Mouse (Mus musculus): ENCODE data around the gene Tspear. TPM values are rescaled to one million over a fixed set of nuclear protein-coding genes. Genes with fewer than 3 reads are reported as not detected.

Gene Tspear
- polyA plus RNA-seq, 1 experiment from 2014 or later: 0.53 TPM

DNA sequence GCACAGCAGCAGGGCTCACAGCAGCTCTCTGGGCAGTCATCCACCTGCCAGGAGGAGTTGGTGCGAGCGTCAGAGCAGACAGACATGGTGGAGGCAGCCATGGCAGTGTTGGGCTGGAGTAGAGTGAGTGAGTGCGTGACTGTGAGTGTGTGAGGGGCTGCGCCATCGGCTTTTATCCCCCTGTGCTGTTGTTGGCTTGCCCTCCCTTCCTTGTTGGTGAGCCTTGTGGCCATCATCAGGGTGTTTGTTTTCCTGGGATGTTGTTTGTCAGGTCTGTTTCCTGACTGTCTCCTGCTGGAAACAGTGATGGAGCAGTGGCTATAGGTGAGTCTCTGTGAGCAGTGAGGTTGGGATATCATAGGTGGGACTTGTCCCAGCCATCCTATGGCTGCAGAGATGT, 125.4 kb downstream of the Tspear start, which contains the start of gene Gm9507:
TSS of gene Gm9507 (minus strand) at position 101 of the 400 bp plus-strand sequence.
- H3K4me1 ChIP-seq (replicated peaks): no peaks in the 10 kb centered on the region

DNA sequence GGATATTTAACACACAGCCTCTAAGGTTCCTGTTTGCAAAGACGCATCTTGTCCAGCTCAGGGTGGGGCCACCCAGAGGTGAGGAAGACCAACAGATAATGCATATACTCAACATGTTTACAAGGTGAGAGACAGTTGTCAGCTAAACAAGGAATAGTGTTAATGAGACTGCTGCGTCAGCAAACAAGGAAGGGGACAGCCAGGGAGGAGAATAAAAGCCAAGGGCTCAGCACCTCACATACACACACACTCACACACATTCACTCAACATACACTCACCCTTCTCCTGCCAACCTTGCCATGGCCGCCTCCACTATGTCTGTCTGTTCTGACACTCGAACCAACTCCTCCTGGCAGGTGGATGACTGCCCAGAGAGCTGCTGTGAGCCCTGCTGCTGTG, 128.0 kb downstream of the Tspear start, which contains the start of gene Gm2696:
TSS of gene Gm2696 (plus strand) at position 301 of the 400 bp plus-strand sequence.
- Histone ChIP-seq H3K27ac (no peak within 1 kb of the TSS), H3K4me3 (replicated peaks) (no peak within 1 kb of the TSS), H3K4me1 (replicated peaks) (no peaks in the 10 kb centered on the region), H3K9me3 (no peaks in the 10 kb centered on the region), H3K4me2 (replicated peaks) (no peak within 1 kb of the TSS), H3K36me3 (no peaks in the 10 kb centered on the region), H3K27me3 (replicated peaks) (no peaks in the 10 kb centered on the region), H3K9ac (no peak within 1 kb of the TSS)
- ATAC-seq: no peak
- 36% methylated on average over 4 of the region's 4 CpGs for WGBS

More for the DNA sequence above, 125.4 kb downstream of the Tspear start, which contains the start of gene Gm9507:
- Histone ChIP-seq H3K4me2 (replicated peaks) (no peak within 1 kb of the TSS), H3K27ac (no peak within 1 kb of the TSS), H3K9ac (no peak within 1 kb of the TSS), H3K9me3 (no peaks in the 10 kb centered on the region), H3K27me3 (replicated peaks) (no peaks in the 10 kb centered on the region), H3K36me3 (no peaks in the 10 kb centered on the region), H3K4me3 (replicated peaks) (no peak within 1 kb of the TSS)
- WGBS: 68% methylated on average over 5 of the region's 5 CpGs
- no peak for ATAC-seq

DNA sequence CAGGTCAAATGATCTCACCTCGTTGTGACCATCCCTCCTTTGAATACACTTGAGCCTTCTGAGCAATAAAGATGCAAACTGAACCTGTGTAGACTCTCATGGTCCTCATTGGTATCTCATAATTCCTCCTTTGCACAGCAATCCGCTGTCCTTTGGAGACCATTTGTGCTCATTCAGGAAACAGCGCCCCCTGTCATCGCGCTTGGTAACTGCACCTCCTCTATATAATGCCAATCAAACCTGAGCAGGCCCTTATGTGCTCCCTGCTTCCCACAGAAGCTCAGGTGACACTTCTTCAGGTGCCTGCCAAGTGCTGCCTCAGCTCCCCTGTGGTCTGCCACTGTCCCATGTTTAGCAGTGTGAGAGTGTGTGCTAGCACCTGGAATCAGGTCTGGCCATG, 129.1 kb downstream of the Tspear start:
- Histone ChIP-seq H3K27ac (no peak overlapping the region), H3K4me1 (replicated peaks) (no peaks in the 10 kb centered on the region), H3K9me3 (no peaks in the 10 kb centered on the region), H3K36me3 (no peaks in the 10 kb centered on the region), H3K27me3 (replicated peaks) (no peaks in the 10 kb centered on the region), H3K4me3 (replicated peaks) (no peak overlapping the region), H3K9ac (no peak overlapping the region), H3K4me2 (replicated peaks) (no peak overlapping the region)
- 26% methylated on average over 5 of the region's 5 CpGs for WGBS
- no peak for ATAC-seq

DNA sequence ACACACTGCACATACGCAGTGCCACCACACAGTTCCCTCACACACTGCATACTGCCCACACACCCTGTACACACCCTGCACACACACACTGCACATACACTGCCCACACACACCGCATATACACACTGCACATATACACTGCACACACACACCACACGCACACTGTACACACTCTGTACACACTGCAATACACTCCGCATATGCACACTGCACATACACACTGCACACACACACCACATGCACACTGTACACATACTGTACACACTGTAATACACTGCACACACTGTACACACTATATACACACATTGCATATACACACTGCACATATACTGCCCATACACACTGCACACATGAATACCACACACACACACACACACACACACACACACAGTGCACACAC, 132.2 kb downstream of the Tspear start:
- Histone ChIP-seq H3K36me3 (no peaks in the 10 kb centered on the region), H3K4me3 (replicated peaks) (no peak overlapping the region), H3K27me3 (replicated peaks) (no peaks in the 10 kb centered on the region), H3K27ac (no peak overlapping the region), H3K4me2 (replicated peaks) (no peak overlapping the region), H3K4me1 (replicated peaks) (no peaks in the 10 kb centered on the region), H3K9me3 (no peaks in the 10 kb centered on the region), H3K9ac (no peak overlapping the region)
- WGBS: 95% methylated on average over 4 of the region's 4 CpGs
- no peak for ATAC-seq

DNA sequence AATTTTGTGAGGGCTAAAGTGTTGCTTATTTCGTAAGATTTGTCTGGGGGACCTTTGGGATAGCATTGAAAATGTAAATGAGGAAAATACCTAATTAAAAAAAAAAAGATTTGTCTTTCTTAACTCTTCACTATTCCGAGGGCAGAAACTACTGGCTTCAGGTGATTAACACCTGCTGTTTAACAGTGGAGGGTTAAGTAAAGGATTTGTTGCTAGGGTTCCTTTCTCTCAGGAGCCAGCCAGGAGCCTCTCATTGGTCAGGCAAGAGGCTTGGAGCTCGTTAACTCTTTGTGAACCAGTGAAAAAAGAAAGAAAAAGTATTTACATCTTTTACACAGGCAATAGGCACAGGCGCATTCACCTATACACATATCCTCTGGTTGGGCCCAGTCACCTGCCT, 132.8 kb downstream of the Tspear start:
- Histone ChIP-seq H3K36me3 (no peaks in the 10 kb centered on the region), H3K4me1 (replicated peaks) (no peaks in the 10 kb centered on the region), H3K4me3 (replicated peaks) (no peak overlapping the region), H3K27ac (no peak overlapping the region), H3K4me2 (replicated peaks) (no peak overlapping the region), H3K27me3 (replicated peaks) (no peaks in the 10 kb centered on the region), H3K9ac (no peak overlapping the region), H3K9me3 (no peaks in the 10 kb centered on the region)
- ATAC-seq: no peak
- 48% methylated on average over 4 of the region's 4 CpGs for WGBS

DNA sequence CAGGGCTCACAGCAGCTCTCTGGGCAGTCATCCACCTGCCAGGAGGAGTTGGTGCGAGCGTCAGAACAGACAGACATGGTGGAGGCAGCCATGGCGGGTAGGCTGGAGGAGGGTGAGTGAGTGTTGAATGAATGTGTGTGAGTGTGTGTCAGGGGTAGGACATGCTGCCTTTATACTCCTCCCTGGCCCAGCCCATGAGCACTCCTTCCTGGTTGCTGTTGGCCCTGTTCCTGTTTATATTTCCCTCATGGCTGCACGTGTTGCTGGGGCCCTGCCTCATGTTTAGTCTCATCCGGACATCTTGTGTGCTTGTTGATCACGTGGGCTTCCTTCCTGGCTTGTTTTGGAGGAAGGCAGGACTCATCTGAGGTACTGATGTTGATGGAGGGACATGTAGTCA, 140.6 kb downstream of the Tspear start, which contains the start of gene Krtap10-4:
TSS of gene Krtap10-4 (minus strand) at position 145 of the 400 bp plus-strand sequence.
- no peak within 1 kb of the TSS for H3K27ac ChIP-seq
- no peak within 1 kb of the TSS for H3K4me3 ChIP-seq (replicated peaks)
- H3K9ac ChIP-seq: no peak within 1 kb of the TSS
- H3K4me1 ChIP-seq (replicated peaks): no peaks in the 10 kb centered on the region
- no peaks in the 10 kb centered on the region for H3K36me3 ChIP-seq
- no peaks in the 10 kb centered on the region for H3K9me3 ChIP-seq
- 53% methylated on average over 6 of the region's 6 CpGs for WGBS
- H3K4me2 ChIP-seq (replicated peaks): no peak within 1 kb of the TSS
- H3K27me3 ChIP-seq (replicated peaks): no peaks in the 10 kb centered on the region
- no peak for ATAC-seq

DNA sequence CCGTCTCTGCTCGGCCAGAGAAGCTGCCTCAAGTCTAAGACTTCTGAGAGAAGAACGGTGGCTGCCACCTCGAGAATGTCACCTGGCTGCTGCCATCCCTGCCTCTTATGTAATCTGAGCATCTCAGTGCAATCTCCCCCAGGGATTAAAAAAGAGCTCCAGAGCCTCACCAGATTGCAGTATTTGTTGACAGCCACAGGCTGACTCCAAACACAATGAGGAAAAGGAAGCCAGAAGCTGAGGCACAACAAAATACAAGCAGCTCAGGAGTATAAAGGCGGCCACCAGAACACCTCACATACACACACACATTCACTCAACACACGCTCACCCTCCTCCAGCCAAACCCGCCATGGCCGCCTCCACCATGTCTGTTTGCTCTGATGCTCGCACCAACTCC, 149.3 kb downstream of the Tspear start, which contains the start of gene Krtap10-10:
TSS of gene Krtap10-10 (plus strand) at position 301 of the 400 bp plus-strand sequence.
- no peaks in the 10 kb centered on the region for H3K4me1 ChIP-seq (replicated peaks)

DNA sequence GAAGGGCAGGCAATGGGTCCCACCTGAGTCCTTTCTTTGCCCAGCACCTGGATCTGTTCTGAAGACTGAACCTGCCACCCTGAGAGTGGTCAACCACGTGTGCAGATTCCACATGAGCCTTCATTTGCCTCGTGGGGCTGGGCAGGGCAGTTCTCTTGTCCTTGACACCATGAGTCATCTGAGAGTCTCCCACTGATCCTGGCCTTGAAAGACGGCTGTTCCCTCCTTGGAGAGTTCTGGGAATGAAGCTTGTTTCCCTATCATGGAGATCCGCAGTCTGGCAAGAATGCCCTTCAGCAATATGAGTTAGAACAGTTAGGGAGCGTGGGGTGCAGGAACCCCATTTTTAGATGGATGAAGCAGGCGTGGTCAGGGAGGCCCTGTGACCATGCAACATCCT, 152.6 kb downstream of the Tspear start:
- WGBS: 70% methylated on average over 6 of the region's 6 CpGs
- Histone ChIP-seq H3K4me2 (replicated peaks) (no peak overlapping the region), H3K9me3 (no peaks in the 10 kb centered on the region), H3K27me3 (replicated peaks) (no peaks in the 10 kb centered on the region), H3K36me3 (no peaks in the 10 kb centered on the region), H3K9ac (no peak overlapping the region), H3K4me3 (replicated peaks) (no peak overlapping the region), H3K4me1 (replicated peaks) (no peaks in the 10 kb centered on the region), H3K27ac (no peak overlapping the region)
- no peak for ATAC-seq

More for the DNA sequence above, 149.3 kb downstream of the Tspear start, which contains the start of gene Krtap10-10:
- 69% methylated on average over 9 of the region's 9 CpGs for WGBS
- Histone ChIP-seq H3K36me3 (no peaks in the 10 kb centered on the region), H3K4me3 (replicated peaks) (no peak within 1 kb of the TSS), H3K9ac (no peak within 1 kb of the TSS), H3K27me3 (replicated peaks) (no peaks in the 10 kb centered on the region), H3K27ac (no peak within 1 kb of the TSS), H3K4me2 (replicated peaks) (no peak within 1 kb of the TSS), H3K9me3 (no peaks in the 10 kb centered on the region)
- no peak for ATAC-seq

DNA sequence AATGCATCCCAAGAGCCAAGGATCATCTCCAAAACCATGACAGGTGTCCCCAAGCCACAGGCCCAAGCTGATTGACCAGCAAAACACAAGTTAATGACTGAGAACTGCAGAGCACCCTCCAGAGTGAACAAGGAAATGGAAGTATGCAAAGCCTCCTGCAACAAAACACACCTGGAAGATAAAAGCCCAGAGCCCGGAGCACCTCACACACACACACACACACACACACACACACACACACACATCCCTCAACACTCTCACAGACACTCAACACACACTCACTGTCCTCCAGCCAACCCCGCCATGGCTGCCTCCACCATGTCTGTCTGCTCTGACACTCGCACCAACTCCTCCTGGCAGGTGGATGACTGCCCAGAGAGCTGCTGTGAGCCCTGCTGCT, 160.1 kb downstream of the Tspear start, which contains the start of gene Gm36176:
TSS of gene Gm36176 (plus strand) at position 301 of the 400 bp plus-strand sequence.
- H3K27ac ChIP-seq: no peak within 1 kb of the TSS
- H3K4me1 ChIP-seq (replicated peaks): no peaks in the 10 kb centered on the region
- H3K9ac ChIP-seq: no peak within 1 kb of the TSS
- H3K9me3 ChIP-seq: no peaks in the 10 kb centered on the region
- no peaks in the 10 kb centered on the region for H3K27me3 ChIP-seq (replicated peaks)
- no peak within 1 kb of the TSS for H3K4me3 ChIP-seq (replicated peaks)
- WGBS: 67% methylated on average over 3 of the region's 3 CpGs
- ATAC-seq: no peak
- H3K36me3 ChIP-seq: no peaks in the 10 kb centered on the region
- H3K4me2 ChIP-seq (replicated peaks): no peak within 1 kb of the TSS

DNA sequence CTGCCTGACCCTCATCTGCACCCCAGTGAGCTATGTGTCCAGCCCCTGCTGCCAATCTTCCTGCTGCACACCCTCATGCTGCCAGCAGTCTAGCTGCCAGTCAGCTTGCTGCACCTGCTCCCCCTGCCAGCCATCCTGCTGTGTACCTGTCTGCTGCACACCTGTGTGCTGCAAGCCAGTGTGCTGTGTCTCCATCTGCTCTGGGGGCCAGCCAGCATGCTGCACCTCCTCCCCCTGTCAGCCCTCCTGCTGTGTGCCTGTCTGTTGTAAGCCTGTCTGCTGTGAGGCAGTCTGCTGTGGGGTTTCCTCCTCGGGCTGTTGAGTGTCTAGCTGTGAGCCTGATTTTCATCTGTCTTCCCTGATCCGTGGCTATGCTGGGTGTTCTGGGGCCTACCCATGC, 160.6 kb downstream of the Tspear start:
- 20% methylated on average over 2 of the region's 2 CpGs for WGBS
- no peak for ATAC-seq

DNA sequence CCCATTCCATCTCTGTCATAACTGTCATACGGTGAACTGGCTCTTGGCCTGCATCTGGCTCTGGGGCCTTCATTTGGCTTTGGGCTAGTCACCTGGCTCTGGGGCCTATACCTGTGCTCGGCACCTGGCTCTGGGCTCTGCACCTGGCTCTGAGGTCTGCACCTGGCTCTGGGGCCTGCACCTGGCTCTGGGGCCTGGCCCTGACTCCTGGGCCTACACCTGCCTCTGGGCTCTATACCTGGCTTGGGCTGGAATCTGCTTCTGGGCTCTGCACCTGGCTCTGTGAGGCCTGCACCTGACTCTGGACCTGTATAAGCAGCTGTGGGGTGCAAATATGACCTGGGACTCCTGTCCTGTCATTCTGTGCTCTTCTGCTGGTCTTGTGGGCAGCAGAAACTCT, 161.2 kb downstream of the Tspear start:
- no peaks in the 10 kb centered on the region for H3K27me3 ChIP-seq (replicated peaks)
- no peak overlapping the region for H3K27ac ChIP-seq
- WGBS: 80% methylated on average over 2 of the region's 2 CpGs
- H3K4me3 ChIP-seq (replicated peaks): no peak overlapping the region
- 0 out of 2 replicates have a peak, but pooled peaks have one; percentile 31 for ATAC-seq
- no peaks in the 10 kb centered on the region for H3K4me1 ChIP-seq (replicated peaks)
- no peaks in the 10 kb centered on the region for H3K9me3 ChIP-seq
- no peak overlapping the region for H3K9ac ChIP-seq
- no peak overlapping the region for H3K4me2 ChIP-seq (replicated peaks)
- no peaks in the 10 kb centered on the region for H3K36me3 ChIP-seq

More for the DNA sequence above, 160.6 kb downstream of the Tspear start:
- no peak overlapping the region for H3K4me3 ChIP-seq (replicated peaks)
- no peaks in the 10 kb centered on the region for H3K9me3 ChIP-seq
- no peak overlapping the region for H3K9ac ChIP-seq
- no peaks in the 10 kb centered on the region for H3K4me1 ChIP-seq (replicated peaks)
- H3K36me3 ChIP-seq: no peaks in the 10 kb centered on the region
- no peak overlapping the region for H3K4me2 ChIP-seq (replicated peaks)
- H3K27me3 ChIP-seq (replicated peaks): no peaks in the 10 kb centered on the region
- H3K27ac ChIP-seq: no peak overlapping the region

DNA sequence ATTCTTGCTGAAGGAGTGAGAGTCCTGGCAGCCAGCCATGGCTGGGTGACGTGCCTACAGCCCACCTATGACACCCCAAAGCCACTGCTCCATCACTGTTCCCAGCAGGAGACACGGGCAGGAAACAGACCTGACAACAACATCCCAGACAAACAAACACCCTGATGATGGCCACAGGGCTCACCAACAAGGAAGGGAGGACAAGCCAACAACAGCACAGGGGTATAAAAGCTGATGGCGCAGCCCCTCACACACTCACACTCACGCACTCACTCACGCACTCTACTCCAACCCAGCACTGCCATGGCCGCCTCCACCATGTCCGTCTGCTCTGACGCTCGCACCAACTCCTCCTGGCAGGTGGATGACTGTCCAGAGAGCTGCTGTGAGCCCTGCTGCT, 166.2 kb downstream of the Tspear start, which contains the start of gene Gm10318:
TSS of gene Gm10318 (plus strand) at position 301 of the 400 bp plus-strand sequence.
- H3K9me3 ChIP-seq: no peaks in the 10 kb centered on the region
- H3K4me3 ChIP-seq (replicated peaks): no peak within 1 kb of the TSS
- ATAC-seq: no peak
- H3K4me2 ChIP-seq (replicated peaks): no peak within 1 kb of the TSS
- no peaks in the 10 kb centered on the region for H3K36me3 ChIP-seq
- H3K4me1 ChIP-seq (replicated peaks): no peaks in the 10 kb centered on the region
- H3K27me3 ChIP-seq (replicated peaks): no peaks in the 10 kb centered on the region; the same call in 1 of the 2 replicates
- no peak within 1 kb of the TSS for H3K9ac ChIP-seq
- H3K27ac ChIP-seq: no peak within 1 kb of the TSS
- WGBS: 65% methylated on average over 9 of the region's 9 CpGs

DNA sequence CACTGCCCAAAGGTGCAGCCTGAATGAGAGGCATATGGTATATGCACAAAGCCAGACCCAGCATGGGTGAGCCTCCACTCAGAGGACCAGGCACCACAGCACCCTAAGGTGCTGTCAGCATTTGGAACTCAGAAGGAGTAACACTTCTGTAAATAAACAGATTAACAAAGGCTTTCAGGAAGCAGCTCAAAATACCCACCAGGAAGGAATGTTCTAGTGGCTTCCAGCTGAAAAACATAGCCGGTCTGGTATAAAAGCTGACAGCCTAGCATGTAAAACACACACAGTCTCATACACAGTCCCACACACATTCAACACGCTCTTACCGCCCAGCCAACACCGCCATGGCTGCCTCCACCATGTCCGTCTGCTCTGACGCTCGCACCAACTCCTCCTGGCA, 175.3 kb downstream of the Tspear start, which contains the start of gene Gm3285:
TSS of gene Gm3285 (plus strand) at position 301 of the 400 bp plus-strand sequence.
- Histone ChIP-seq H3K27ac (no peak within 1 kb of the TSS), H3K9me3 (no peaks in the 10 kb centered on the region), H3K9ac (no peak within 1 kb of the TSS), H3K4me1 (replicated peaks) (no peaks in the 10 kb centered on the region), H3K36me3 (no peaks in the 10 kb centered on the region), H3K27me3 (replicated peaks) (no peaks in the 10 kb centered on the region), H3K4me3 (replicated peaks) (no peak within 1 kb of the TSS), H3K4me2 (replicated peaks) (no peak within 1 kb of the TSS)
- WGBS: 48% methylated on average over 7 of the region's 7 CpGs
- no peak for ATAC-seq
